Mouse (Mus musculus): Measurements from ENCODE around the gene Ppef1. TPM values are rescaled to one million over a fixed set of nuclear protein-coding genes. Genes with fewer than 3 reads are reported as not detected.

The Ppef1 gene
- polyA plus RNA-seq, 1 experiment from 2014 or later, result 0.08 TPM

DNA sequence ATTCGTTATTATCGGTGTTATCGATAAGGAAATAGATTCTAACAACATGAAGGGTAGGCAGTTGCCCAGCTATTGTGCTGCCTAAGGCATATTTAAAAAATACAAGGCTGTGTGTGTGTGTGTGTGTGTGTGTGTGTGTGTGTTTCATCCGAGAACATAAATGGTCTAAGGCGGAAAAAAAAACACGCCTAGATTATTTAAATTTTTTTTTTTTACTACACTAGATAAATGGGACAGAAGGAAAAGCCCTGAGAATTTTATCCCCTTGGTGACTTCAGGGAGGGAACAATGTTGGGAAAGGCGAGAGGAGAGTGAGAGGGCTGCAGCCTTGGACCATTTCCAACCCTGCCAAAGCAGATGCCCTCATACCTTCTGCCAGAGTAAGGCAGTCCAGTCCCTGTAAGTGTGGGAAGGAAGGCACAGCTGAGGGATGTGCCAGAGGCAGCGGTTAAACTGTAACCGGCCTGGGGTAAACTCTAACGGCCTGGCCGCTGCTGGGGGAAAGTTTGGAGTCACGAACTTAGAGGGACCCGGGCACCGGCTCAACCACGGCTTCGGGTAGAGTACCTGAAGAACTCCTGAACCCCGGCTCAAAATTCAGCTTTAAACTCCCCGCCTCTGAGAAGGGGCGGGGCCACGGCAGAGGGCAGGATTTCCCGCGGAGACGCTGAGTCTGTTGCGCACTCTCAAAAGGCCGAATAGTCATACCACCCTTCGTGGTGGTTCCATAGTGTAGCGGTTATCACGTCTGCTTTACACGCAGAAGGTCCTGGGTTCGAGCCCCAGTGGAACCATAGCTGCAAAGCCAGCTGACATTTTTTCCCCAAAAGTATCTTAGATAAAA is 30.0 kb upstream of the Ppef1 start:
- no peaks in the 10 kb centered on the region for H3K36me3 ChIP-seq (ENCODE audit: insufficient read depth, low read length)

GRCm38 (mm10) chrX:160750808-160751207 is 15.2 kb upstream of the Ppef1 start:
- DNase-seq (ENCODE audit: low spot score) (no peak), ATAC-seq (no peak)
- WGBS, result 90% methylated on average over 8 of the region's 8 CpGs
- H3K27ac ChIP-seq (ENCODE audit: low read length), result no peak overlapping the region
- no peak overlapping the region for H3K4me2 ChIP-seq (replicated peaks; ENCODE audit: low read depth, low read length)
- no peak overlapping the region for H3K9ac ChIP-seq (replicated peaks; ENCODE audit: low read depth)
- no peaks in the 10 kb centered on the region for H3K4me1 ChIP-seq (ENCODE audit: insufficient read depth, low read depth, low read length)
- H3K27me3 ChIP-seq (replicated peaks; ENCODE audit: insufficient read depth, low read length), result no peaks in the 10 kb centered on the region
- H3K36me3 ChIP-seq (ENCODE audit: insufficient read depth, low read length), result no peaks in the 10 kb centered on the region
- TF ChIP-seq EP300 (IDR thresholded peaks at IDR 0.05) (no peak), CTCF (IDR thresholded peaks at IDR 0.05) (no peak)
- H3K4me3 ChIP-seq (ENCODE audit: low read depth, low read length), result no peak overlapping the region
- no peaks in the 10 kb centered on the region for H3K9me3 ChIP-seq (ENCODE audit: low read length)

More for the DNA sequence above, 30.0 kb upstream of the Ppef1 start:
- Histone ChIP-seq H3K4me3 (ENCODE audit: low read depth, low read length) (peak overlapping the region; percentile 43), H3K9ac (replicated peaks; ENCODE audit: low read depth) (no peak overlapping the region), H3K27ac (ENCODE audit: low read length) (0 out of 2 replicates have a peak overlapping the region, but pooled peaks have one; percentile 38), H3K4me1 (ENCODE audit: insufficient read depth, low read depth, low read length) (no peaks in the 10 kb centered on the region), H3K9me3 (ENCODE audit: low read length) (no peaks in the 10 kb centered on the region), H3K27me3 (replicated peaks; ENCODE audit: insufficient read depth, low read length) (no peaks in the 10 kb centered on the region), H3K4me2 (replicated peaks; ENCODE audit: low read depth, low read length) (peak overlapping the region; percentile 46)
- DNase-seq (ENCODE audit: low spot score) (peak; percentile 79), ATAC-seq (peak; percentile 97)
- TF ChIP-seq CTCF (IDR thresholded peaks at IDR 0.05), result no peak
- TF ChIP-seq EP300 (IDR thresholded peaks at IDR 0.05), result no peak
- 26% methylated on average over 28 of the region's 30 CpGs for WGBS

- H3K9me3 ChIP-seq (ENCODE audit: low read length), result no peaks in the 10 kb centered on the region
- H3K27me3 ChIP-seq (replicated peaks; ENCODE audit: insufficient read depth, low read length), result no peaks in the 10 kb centered on the region
- ATAC-seq (no peak), DNase-seq (ENCODE audit: low spot score) (no peak)
- H3K36me3 ChIP-seq (ENCODE audit: insufficient read depth, low read length), result no peaks in the 10 kb centered on the region
- no peak overlapping the region for H3K27ac ChIP-seq (ENCODE audit: low read length)
- H3K4me2 ChIP-seq (replicated peaks; ENCODE audit: low read depth, low read length), result no peak overlapping the region
- no peak overlapping the region for H3K9ac ChIP-seq (replicated peaks; ENCODE audit: low read depth)
- no peaks in the 10 kb centered on the region for H3K4me1 ChIP-seq (ENCODE audit: insufficient read depth, low read depth, low read length)
- no peak for TF ChIP-seq EP300 (IDR thresholded peaks at IDR 0.05)
- TF ChIP-seq CTCF (IDR thresholded peaks at IDR 0.05), result no peak
- WGBS, result 48% methylated on average over 1 of the region's 1 CpGs
- H3K4me3 ChIP-seq (ENCODE audit: low read depth, low read length), result no peak overlapping the region
These were observed 13.1 kb upstream of the Ppef1 start for GRCm38 (mm10) chrX:160748653-160749052.

- ATAC-seq, result no peak
- no peak overlapping the region for H3K27ac ChIP-seq (ENCODE audit: low read length)
These were observed 9.8 kb upstream of the Ppef1 start for GRCm38 (mm10) chrX:160745399-160745798.

DNA sequence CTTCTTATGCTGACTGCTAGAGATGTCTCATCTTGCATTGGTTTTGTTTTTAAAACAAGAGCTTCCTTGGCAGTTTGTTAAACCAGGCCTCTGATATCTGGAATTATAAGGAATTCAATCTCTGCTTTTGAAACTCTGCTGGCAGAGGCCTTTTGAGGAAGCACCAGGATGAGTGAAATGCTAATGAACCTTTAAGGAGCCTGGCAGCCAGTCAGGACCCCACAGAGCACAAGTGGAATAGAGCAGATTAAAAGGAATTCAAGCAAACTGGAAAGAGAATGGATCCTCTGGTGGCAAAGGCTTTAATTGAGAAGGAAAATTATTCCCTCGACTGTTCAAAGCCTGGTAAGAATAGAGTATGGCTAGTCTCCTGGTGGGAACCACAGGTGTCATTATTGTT is 36.4 kb downstream of the Ppef1 start:
- ATAC-seq, result no peak
- H3K9ac ChIP-seq (replicated peaks; ENCODE audit: low read depth), result no peak overlapping the region
- 36% methylated on average over 1 of the region's 1 CpGs for WGBS

More at GRCm38 (mm10) chrX:160745399-160745798, 9.8 kb upstream of the Ppef1 start:
- no peak for TF ChIP-seq EP300 (IDR thresholded peaks at IDR 0.05)
- DNase-seq (ENCODE audit: low spot score), result no peak
- no peaks in the 10 kb centered on the region for H3K27me3 ChIP-seq (replicated peaks; ENCODE audit: insufficient read depth, low read length)
- no peak overlapping the region for H3K9ac ChIP-seq (replicated peaks; ENCODE audit: low read depth)
- H3K36me3 ChIP-seq (ENCODE audit: insufficient read depth, low read length), result no peaks in the 10 kb centered on the region
- no peak overlapping the region for H3K4me2 ChIP-seq (replicated peaks; ENCODE audit: low read depth, low read length)
- H3K4me1 ChIP-seq (ENCODE audit: insufficient read depth, low read depth, low read length), result no peaks in the 10 kb centered on the region
- H3K9me3 ChIP-seq (ENCODE audit: low read length), result no peaks in the 10 kb centered on the region
- 72% methylated on average over 1 of the region's 1 CpGs for WGBS
- no peak overlapping the region for H3K4me3 ChIP-seq (ENCODE audit: low read depth, low read length)

DNA sequence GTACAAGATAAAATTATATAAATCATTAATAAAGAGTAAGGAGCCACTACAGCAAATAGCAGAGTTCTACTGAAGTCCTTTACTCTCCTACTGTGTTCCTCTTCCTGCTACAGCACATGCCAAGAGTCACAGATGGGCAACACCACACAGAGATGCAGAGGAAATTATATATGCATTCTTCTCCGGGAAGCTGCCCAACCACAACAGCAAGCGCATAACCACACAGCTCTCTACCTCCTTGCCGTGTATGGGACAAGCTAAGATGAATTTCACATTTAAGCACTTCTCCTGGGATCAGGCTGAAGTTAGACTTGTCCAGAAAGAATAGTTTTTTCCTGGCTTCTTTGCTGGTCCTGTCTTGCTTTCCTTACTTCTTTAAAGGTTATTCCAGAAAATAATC is 44.0 kb downstream of the Ppef1 start:
- TF ChIP-seq EP300 (IDR thresholded peaks at IDR 0.05), result no peak
- no peak for TF ChIP-seq CTCF (IDR thresholded peaks at IDR 0.05)
- ATAC-seq (no peak), DNase-seq (ENCODE audit: low spot score) (no peak)
- no peak overlapping the region for H3K4me3 ChIP-seq (ENCODE audit: low read depth, low read length)
- no peaks in the 10 kb centered on the region for H3K36me3 ChIP-seq (ENCODE audit: insufficient read depth, low read length)
- H3K4me2 ChIP-seq (replicated peaks; ENCODE audit: low read depth, low read length), result no peak overlapping the region
- 85% methylated on average over 3 of the region's 3 CpGs for whole genome bisulfite sequencing
- H3K9ac ChIP-seq (replicated peaks; ENCODE audit: low read depth), result no peak overlapping the region
- no peak overlapping the region for H3K27ac ChIP-seq (ENCODE audit: low read length)
- no peaks in the 10 kb centered on the region for H3K9me3 ChIP-seq (ENCODE audit: low read length)
- no peaks in the 10 kb centered on the region for H3K27me3 ChIP-seq (replicated peaks; ENCODE audit: insufficient read depth, low read length)
- H3K4me1 ChIP-seq (ENCODE audit: insufficient read depth, low read depth, low read length), result no peaks in the 10 kb centered on the region

More for the DNA sequence above, 36.4 kb downstream of the Ppef1 start:
- no peak for DNase-seq (ENCODE audit: low spot score)
- Histone ChIP-seq H3K36me3 (ENCODE audit: insufficient read depth, low read length) (no peaks in the 10 kb centered on the region), H3K4me3 (ENCODE audit: low read depth, low read length) (no peak overlapping the region), H3K27ac (ENCODE audit: low read length) (no peak overlapping the region), H3K4me2 (replicated peaks; ENCODE audit: low read depth, low read length) (no peak overlapping the region), H3K4me1 (ENCODE audit: insufficient read depth, low read depth, low read length) (no peaks in the 10 kb centered on the region), H3K27me3 (replicated peaks; ENCODE audit: insufficient read depth, low read length) (no peaks in the 10 kb centered on the region), H3K9me3 (ENCODE audit: low read length) (no peaks in the 10 kb centered on the region)
- no peak for TF ChIP-seq CTCF (IDR thresholded peaks at IDR 0.05)
- TF ChIP-seq EP300 (IDR thresholded peaks at IDR 0.05), result no peak

Measured in lung, postnatal 0 days (tissue).